Mouse (Mus musculus) mature B cell (primary cell): ENCODE measurements around the gene Tead2.

Source experiments
- in situ Hi-C: fragments of 300-500 bp; cut with MboI; formaldehyde crosslinking; loops from 2 replicates; pipeline ENCODE4 v1.14.3; 2019

Gene Tead2

DNA sequence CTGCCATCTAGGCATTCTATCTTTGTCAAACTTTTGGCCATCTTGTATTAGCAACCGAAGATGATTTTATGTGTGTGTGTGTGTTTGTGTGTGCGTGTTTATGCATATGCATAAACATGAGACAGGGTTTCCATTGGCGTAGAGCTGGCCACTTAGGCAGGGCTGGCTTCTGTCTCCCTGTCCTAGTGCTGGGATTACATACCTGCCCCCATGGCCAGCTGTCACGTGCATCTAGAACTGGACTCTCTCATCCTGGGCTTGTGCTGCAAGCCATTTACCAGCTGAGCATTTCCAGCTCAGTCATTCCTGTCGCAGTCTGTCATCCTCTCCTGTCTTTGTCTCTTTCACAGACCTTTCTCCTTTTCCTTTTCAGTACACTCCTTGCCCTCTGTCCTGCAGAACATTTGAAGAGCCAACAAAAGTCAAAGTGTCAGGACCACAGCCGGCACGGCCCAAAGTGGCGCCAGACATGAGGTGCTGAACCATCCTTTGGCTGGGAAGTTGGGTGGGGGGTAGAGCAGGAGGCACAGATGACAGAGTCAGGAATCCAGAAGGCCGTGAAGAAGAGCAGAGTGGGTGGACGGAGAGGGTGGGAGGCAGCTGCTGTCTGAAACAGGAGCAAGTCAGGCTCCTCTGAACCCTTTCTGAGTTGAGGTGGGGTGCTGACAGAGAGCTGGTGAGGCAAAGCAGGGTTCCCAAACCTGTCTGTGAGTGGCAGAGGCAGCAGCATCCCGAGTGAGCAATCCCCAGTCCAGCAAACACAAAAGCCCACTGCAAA is 41.7 kb downstream of the Tead2 start:
- in situ Hi-C loops: no loop called here

DNA sequence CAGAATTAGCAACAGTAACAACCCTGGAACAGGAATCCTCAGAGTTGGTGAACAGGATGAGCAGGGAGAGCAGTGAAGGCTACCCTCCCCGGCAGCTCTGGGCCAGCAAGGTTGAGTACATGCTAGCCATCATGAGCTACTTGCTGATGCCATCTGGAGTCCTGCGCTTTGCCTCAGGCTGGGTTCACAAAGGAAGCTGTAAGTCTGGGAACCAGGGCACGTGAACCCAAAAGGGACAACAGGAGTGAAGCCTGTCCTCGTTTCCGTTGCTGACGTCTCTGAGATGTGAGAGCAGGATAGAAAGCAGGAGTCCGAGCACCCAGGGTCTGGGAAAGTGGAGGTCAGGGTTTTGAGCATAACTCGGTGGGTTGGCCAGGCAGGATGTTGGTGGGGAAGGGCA is 43.7 kb downstream of the Tead2 start:
- in situ Hi-C loops: no loop called here

DNA sequence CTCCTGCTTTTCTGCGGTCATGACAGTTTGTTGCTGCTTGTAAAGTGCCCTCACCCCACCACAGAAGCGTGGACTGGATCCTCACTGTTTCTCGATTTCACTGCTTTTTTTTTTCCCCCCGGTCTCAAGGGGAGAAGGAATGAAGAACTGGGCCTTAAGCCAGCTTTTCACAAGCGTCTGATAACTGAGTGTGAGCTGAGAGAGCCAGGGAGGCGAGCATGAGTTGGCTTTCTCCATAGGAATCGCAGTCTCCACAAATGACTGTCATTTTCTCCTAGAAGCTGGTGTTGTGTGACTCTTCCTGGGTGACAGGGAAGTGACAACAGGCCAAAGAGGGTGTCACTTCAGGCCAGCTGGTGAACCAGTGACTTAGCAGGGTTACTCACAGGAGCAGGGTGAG is 46.7 kb downstream of the Tead2 start:
- in situ Hi-C loops: no loop called here

DNA sequence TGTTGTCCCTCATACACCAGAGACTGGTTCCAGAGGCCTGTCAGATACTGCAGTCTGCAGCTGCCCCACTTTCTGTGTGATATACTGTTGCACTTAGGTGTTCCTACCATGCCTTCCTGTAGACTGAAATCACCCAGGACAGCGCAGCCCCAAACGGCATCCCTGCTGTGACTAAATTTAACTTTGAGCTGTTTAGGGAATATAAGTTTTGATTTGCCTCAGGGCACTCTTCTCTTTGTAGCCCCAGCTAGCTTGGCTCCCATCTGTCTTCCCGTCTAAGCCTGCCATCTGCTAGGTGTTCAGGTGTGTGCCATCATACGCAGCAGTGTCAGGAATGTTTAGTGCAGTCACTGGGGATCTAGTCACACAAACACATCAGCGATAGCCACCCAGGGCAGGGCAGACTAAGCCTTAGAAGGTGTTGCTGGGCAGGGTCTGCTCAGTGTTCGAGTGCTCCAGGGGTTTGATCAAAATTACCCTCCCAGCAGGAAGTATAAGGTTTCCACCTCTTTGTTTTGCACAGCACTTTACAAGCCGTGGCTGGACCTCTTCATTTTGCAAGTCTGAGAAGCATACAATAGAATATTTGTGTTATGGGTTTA is 47.6 kb downstream of the Tead2 start:
- in situ Hi-C loops: no loop called here

DNA sequence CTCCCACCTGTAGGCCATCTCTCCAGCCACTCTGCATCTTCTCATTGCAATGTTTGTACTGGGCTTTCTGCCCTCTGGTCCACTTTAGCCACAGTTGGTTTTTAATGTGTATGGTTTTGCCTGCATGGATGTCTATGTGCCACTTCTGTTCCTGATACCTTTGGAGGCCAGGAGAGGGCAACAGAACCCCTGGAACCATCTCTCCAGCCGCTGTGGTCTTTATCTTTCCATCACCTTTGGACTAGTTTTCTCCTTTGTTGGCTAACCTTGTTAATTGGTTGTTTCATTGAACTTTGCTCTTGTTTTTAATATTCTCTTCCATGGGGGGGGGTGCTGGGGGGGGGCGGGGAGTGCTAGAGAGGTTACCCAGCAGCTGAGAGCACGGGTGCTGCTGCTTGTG is 48.8 kb downstream of the Tead2 start:
- in situ Hi-C loops: no loop called here

DNA sequence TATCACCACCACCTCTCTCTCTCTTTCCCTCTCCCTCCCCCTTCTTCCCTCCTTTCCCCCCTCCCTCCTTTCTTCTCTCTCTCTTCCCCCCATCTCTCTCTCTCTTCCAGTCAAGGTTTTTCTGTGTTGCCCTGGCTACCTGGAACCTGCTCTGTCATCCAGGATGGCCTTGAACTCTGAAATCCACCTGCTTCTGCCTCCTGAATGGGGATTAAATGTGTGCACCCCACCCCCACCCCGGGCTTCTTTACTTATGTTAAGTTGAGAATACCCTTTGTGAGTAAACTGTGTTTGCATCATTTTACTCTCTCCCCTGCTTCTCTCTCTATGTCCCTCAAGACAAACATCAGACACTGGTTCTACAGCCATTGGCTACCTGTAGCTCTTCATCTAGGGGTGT is 50.0 kb downstream of the Tead2 start:
- in situ Hi-C loops: no loop called here

GRCm38 (mm10) chr7:45272786-45273412 is 57.3 kb downstream of the Tead2 start:
- in situ Hi-C loops: no loop called here

DNA sequence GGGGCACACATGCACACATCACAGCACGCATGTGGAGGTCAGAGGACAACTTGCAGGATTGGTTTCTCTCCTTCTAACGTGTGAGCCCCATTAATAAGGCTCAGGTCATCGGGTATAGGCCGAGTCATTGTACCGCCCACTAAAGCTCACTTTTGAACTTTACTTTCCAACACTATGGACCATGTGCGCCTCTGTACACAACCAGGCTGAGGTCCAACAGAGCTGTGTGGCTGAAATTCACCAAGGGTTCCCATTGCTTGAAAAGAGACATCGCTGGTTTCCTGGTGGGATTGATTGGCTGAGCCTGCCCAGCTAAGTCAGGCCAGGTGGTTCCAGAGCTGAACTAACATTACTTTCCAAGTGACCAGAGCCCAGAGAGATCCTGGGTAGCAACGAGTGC is 58.1 kb downstream of the Tead2 start:
- in situ Hi-C loops: no loop called here

DNA sequence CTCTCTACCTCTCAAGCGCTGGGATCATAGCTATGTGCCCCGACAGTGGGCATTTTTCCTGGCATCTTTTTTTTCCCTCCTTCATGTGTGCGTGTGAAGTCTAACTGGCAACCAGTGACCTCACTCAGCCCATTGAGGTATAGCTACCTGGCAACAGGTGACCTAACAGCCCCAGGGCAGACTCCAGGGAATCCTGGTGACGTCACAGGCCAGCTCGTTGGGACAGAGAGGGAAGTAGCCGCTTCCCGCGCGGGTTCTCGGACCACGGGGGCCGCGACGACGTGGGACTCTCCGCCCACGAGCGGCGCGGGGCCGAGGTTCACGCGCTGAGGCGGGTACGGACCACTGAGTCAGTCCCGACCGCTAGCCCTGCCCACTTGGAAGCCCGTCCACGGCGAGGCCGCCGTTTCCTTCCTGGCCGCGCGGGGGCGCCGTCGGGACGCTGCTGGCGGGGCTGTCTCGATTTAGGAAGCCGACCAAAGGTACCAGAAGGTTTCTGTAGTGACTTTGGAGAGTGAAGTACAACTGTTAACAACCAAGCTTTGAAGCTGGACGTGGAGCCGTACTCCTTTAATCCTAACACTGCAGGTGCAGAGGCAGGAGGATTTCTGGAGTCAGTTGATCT is 61.7 kb downstream of the Tead2 start, which contains the start of gene Slc6a21:
Slc6a21 (plus strand) TSS at position 378 of the 625 bp plus-strand sequence.
- in situ Hi-C loops: no loop called here
